Mouse (Mus musculus): ENCODE data around the gene Rtn4ip1. TPM values are rescaled to one million over a fixed set of nuclear protein-coding genes. Genes with fewer than 3 reads are reported as not detected.

Gene Rtn4ip1
- 11.3 and 16.2 TPM in 2 replicates for polyA plus RNA-seq (2014; fragmentation: Nextera tagmentation; extraction: Ambion mirVana)

DNA sequence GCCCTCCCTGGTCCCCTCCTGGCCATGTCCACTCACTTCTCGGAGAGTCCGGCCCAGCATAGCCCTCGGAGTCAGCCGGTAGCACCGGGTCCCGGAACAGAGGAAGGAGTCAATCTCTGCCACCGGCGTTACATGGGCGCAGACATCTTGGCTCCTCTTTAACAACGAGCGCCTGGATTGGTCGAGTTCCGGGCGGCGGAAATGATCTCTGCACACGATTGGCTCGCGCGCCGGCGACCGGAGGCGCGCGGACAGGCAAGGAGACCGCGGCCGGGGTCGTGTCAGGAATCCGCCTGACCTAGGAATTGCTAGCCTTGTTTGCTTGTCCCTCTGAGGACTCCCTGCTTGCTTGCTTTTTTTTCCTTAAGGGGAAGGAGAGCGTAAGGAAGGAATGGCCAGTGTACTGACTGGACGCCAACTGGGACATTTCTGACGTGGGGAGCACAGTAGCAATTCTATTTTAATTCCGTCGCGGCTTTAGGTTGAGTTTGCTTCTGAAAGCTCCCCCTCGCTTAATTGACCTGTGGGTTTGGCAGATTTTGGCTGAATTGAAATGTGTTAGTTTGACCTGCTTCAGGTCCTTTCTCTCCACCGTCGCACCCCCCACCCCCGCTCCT, at the start of gene Rtn4ip1, which contains the start of gene Qrsl1:
TSS of gene Rtn4ip1 (plus strand) at position 230 of the 617 bp plus-strand sequence.
TSS of gene Qrsl1 (minus strand) at position 168 of the 617 bp plus-strand sequence.
- Histone ChIP-seq H3K4me3 (replicated peaks; ENCODE audit: low read depth, low read length) (peak within 1 kb of the TSS; percentile 76), H3K4me1 (ENCODE audit: control insufficient read depth, insufficient read depth, low read length) (peaks cover 13% of the 10 kb centered on the region; the same call in 1 of the 2 replicates), H3K9ac (replicated peaks; ENCODE audit: low read length) (peak within 1 kb of the TSS; percentile 74), H3K4me2 (ENCODE audit: low read length) (peak within 1 kb of the TSS; percentile 66), H3K9me3 (ENCODE audit: control insufficient read depth, low read length) (no peaks in the 10 kb centered on the region), H3K36me3 (ENCODE audit: control insufficient read depth, insufficient read depth, low read length) (no peaks in the 10 kb centered on the region), H3K27ac (replicated peaks; ENCODE audit: low read depth, low read length) (peak within 1 kb of the TSS; percentile 76), H3K27me3 (ENCODE audit: control insufficient read depth, insufficient read depth, low read length) (no peaks in the 10 kb centered on the region)
- WGBS: under 1% methylated on average over 40 of the region's 40 CpGs
- DNase-seq: peak; percentile 97
- peak; percentile 98 for ATAC-seq (ENCODE audit: low FRiP score, low TSS enrichment)

DNA sequence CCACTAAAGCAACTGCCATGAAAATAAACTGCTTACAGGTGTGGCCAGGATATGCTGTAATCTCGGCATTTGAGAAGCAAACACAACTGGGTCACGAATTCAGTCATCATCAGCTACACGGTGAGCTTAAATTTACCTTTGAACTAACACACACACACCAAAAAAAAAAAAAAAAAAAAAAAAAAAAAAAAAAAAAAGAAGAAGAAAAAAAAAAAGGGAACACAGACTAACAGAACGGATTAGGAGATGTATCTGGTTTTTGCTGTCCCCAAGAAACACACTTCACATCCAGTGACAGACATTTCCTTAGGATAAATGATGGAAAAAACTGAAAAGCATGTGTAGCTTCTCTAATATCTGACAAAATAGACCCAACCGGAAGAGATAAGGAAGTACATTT, 49.7 kb upstream of the Rtn4ip1 start:
- 88% methylated on average over 5 of the region's 5 CpGs for WGBS
- Histone ChIP-seq H3K4me3 (replicated peaks; ENCODE audit: low read depth, low read length) (no peak overlapping the region), H3K27ac (replicated peaks; ENCODE audit: low read depth, low read length) (no peak overlapping the region), H3K4me2 (ENCODE audit: low read length) (no peak overlapping the region), H3K4me1 (ENCODE audit: control insufficient read depth, insufficient read depth, low read length) (no peaks in the 10 kb centered on the region), H3K9ac (replicated peaks; ENCODE audit: low read length) (no peak overlapping the region), H3K27me3 (ENCODE audit: control insufficient read depth, insufficient read depth, low read length) (no peaks in the 10 kb centered on the region), H3K9me3 (ENCODE audit: control insufficient read depth, low read length) (no peaks in the 10 kb centered on the region), H3K36me3 (ENCODE audit: control insufficient read depth, insufficient read depth, low read length) (no peaks in the 10 kb centered on the region)
- DNase-seq (no peak), ATAC-seq (ENCODE audit: low FRiP score, low TSS enrichment) (no peak)

DNA sequence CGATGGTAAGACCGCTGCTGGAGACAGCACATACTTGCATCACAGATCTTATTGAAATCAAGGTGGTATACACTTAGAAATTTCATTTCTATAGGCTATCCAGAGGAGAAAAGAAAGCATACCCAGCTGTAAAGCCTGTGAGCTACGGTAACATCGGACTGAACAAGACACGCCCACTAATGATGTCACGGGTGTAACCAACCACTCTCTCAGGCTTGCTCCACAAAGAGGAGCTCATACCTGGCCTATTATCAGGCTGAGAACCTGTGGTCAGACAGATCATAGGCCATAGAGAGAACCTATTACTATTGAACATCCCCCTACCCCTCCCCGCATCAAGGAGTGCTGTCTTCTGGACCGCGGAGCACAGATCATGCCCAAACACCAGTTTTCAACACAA, 45.7 kb upstream of the Rtn4ip1 start:
- DNase-seq (no peak), ATAC-seq (ENCODE audit: low FRiP score, low TSS enrichment) (no peak)
- 93% methylated on average over 9 of the region's 9 CpGs for WGBS
- Histone ChIP-seq H3K9me3 (ENCODE audit: control insufficient read depth, low read length) (no peaks in the 10 kb centered on the region), H3K27ac (replicated peaks; ENCODE audit: low read depth, low read length) (no peak overlapping the region), H3K4me3 (replicated peaks; ENCODE audit: low read depth, low read length) (no peak overlapping the region), H3K4me1 (ENCODE audit: control insufficient read depth, insufficient read depth, low read length) (no peaks in the 10 kb centered on the region), H3K27me3 (ENCODE audit: control insufficient read depth, insufficient read depth, low read length) (no peaks in the 10 kb centered on the region), H3K9ac (replicated peaks; ENCODE audit: low read length) (no peak overlapping the region), H3K4me2 (ENCODE audit: low read length) (no peak overlapping the region), H3K36me3 (ENCODE audit: control insufficient read depth, insufficient read depth, low read length) (no peaks in the 10 kb centered on the region)

DNA sequence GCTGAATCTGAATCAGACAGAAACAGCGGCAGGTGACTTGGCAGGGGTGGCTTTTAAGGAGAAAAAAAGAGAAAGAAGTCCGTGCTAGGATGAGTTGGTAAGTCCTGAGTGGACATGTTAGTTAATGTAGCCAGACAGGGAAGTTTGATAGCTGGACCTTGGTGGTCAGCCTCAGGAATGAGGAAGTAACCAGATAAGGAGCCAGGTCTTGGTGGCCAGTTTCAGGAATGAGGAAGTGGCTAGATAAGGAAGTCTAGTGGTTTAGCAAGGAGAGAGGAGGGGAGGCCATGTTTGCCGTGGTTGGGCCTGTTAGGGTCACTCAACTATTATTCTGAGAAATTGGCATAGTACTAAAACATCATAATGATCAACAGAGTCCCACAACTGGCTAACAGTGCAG, 45.3 kb upstream of the Rtn4ip1 start:
- Histone ChIP-seq H3K27me3 (ENCODE audit: control insufficient read depth, insufficient read depth, low read length) (no peaks in the 10 kb centered on the region), H3K27ac (replicated peaks; ENCODE audit: low read depth, low read length) (no peak overlapping the region), H3K4me1 (ENCODE audit: control insufficient read depth, insufficient read depth, low read length) (no peaks in the 10 kb centered on the region), H3K9ac (replicated peaks; ENCODE audit: low read length) (no peak overlapping the region), H3K4me2 (ENCODE audit: low read length) (no peak overlapping the region), H3K4me3 (replicated peaks; ENCODE audit: low read depth, low read length) (no peak overlapping the region), H3K36me3 (ENCODE audit: control insufficient read depth, insufficient read depth, low read length) (no peaks in the 10 kb centered on the region), H3K9me3 (ENCODE audit: control insufficient read depth, low read length) (no peaks in the 10 kb centered on the region)
- WGBS: 85% methylated on average over 3 of the region's 3 CpGs
- DNase-seq (no peak), ATAC-seq (ENCODE audit: low FRiP score, low TSS enrichment) (no peak)

GRCm38 (mm10) chr10:43870752-43871151, 30.9 kb upstream of the Rtn4ip1 start:
- DNase-seq (peak; percentile 58), ATAC-seq (ENCODE audit: low FRiP score, low TSS enrichment) (no peak)
- H3K4me1 ChIP-seq (ENCODE audit: control insufficient read depth, insufficient read depth, low read length): no peaks in the 10 kb centered on the region
- H3K9ac ChIP-seq (replicated peaks; ENCODE audit: low read length): no peak overlapping the region
- H3K27me3 ChIP-seq (ENCODE audit: control insufficient read depth, insufficient read depth, low read length): no peaks in the 10 kb centered on the region
- H3K36me3 ChIP-seq (ENCODE audit: control insufficient read depth, insufficient read depth, low read length): no peaks in the 10 kb centered on the region
- 69% methylated on average over 10 of the region's 10 CpGs for WGBS
- H3K4me3 ChIP-seq (replicated peaks; ENCODE audit: low read depth, low read length): no peak overlapping the region
- H3K4me2 ChIP-seq (ENCODE audit: low read length): no peak overlapping the region
- no peaks in the 10 kb centered on the region for H3K9me3 ChIP-seq (ENCODE audit: control insufficient read depth, low read length)
- no peak overlapping the region for H3K27ac ChIP-seq (replicated peaks; ENCODE audit: low read depth, low read length)

DNA sequence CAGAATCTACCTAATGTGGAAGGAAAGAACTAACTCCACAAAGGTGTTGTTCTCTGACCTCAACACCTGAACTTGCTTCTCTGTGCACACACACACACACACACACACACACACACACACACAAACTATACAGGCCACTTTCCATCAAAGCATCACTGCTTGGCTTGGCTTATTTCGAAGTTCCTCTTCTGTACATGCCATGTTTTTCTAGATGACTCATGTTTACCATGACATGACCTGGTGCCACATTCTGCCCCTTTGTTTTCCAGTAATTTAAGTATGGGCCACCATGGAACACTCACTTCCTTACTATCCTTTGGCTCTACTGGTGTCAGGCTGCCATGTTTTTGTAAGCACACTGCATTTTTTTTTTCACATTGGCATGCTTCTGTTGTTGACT, 30.1 kb upstream of the Rtn4ip1 start:
- no peak for ATAC-seq (ENCODE audit: low FRiP score, low TSS enrichment)
- Histone ChIP-seq H3K4me3 (replicated peaks; ENCODE audit: low read depth, low read length) (no peak overlapping the region), H3K27me3 (ENCODE audit: control insufficient read depth, insufficient read depth, low read length) (no peaks in the 10 kb centered on the region), H3K36me3 (ENCODE audit: control insufficient read depth, insufficient read depth, low read length) (0 out of 2 replicates have a peak, but pooled peaks cover 2% of the 10 kb centered on the region), H3K4me1 (ENCODE audit: control insufficient read depth, insufficient read depth, low read length) (no peaks in the 10 kb centered on the region), H3K9me3 (ENCODE audit: control insufficient read depth, low read length) (no peaks in the 10 kb centered on the region), H3K9ac (replicated peaks; ENCODE audit: low read length) (no peak overlapping the region), H3K4me2 (ENCODE audit: low read length) (no peak overlapping the region), H3K27ac (replicated peaks; ENCODE audit: low read depth, low read length) (no peak overlapping the region)
- 93% methylated on average over 1 of the region's 1 CpGs for WGBS
- no peak for DNase-seq

- Histone ChIP-seq H3K4me1 (ENCODE audit: control insufficient read depth, insufficient read depth, low read length) (no peaks in the 10 kb centered on the region), H3K9me3 (ENCODE audit: control insufficient read depth, low read length) (no peaks in the 10 kb centered on the region), H3K27ac (replicated peaks; ENCODE audit: low read depth, low read length) (no peak overlapping the region), H3K27me3 (ENCODE audit: control insufficient read depth, insufficient read depth, low read length) (no peaks in the 10 kb centered on the region), H3K9ac (replicated peaks; ENCODE audit: low read length) (no peak overlapping the region), H3K36me3 (ENCODE audit: control insufficient read depth, insufficient read depth, low read length) (peaks cover 17% of the 10 kb centered on the region), H3K4me3 (replicated peaks; ENCODE audit: low read depth, low read length) (no peak overlapping the region), H3K4me2 (ENCODE audit: low read length) (no peak overlapping the region)
- ATAC-seq (ENCODE audit: low FRiP score, low TSS enrichment) (peak; percentile 72), DNase-seq (peak; percentile 62)
- 48% methylated on average over 9 of the region's 9 CpGs for WGBS
Observed at GRCm38 (mm10) chr10:43887676-43888075, 13.9 kb upstream of the Rtn4ip1 start.

DNA sequence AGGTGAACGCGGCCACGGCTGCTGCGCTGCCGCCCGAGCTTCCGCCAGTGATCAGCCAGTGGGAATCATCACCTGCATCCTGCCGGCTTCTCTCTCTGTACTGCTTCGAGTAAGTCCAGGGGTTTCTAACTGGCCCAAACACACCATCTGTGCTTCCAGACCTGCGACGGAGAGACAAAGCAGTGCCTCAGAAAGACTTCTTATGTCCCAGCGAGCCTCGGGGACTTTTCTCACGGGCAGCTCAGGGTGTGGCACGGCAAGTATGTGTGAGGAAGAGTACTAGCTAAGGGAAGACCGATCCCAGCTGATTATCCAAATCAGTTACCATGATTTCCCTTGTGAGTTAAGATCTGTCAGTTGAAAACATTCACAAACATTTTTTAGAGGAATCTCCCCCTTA, 12.6 kb upstream of the Rtn4ip1 start:
- Histone ChIP-seq H3K27ac (replicated peaks; ENCODE audit: low read depth, low read length) (no peak overlapping the region; the same call in 1 of the 2 replicates), H3K4me1 (ENCODE audit: control insufficient read depth, insufficient read depth, low read length) (no peaks in the 10 kb centered on the region), H3K9me3 (ENCODE audit: control insufficient read depth, low read length) (no peaks in the 10 kb centered on the region), H3K4me3 (replicated peaks; ENCODE audit: low read depth, low read length) (no peak overlapping the region), H3K27me3 (ENCODE audit: control insufficient read depth, insufficient read depth, low read length) (no peaks in the 10 kb centered on the region), H3K9ac (replicated peaks; ENCODE audit: low read length) (no peak overlapping the region), H3K36me3 (ENCODE audit: control insufficient read depth, insufficient read depth, low read length) (peaks cover 29% of the 10 kb centered on the region), H3K4me2 (ENCODE audit: low read length) (no peak overlapping the region)
- WGBS: 88% methylated on average over 16 of the region's 16 CpGs
- no peak for DNase-seq
- ATAC-seq (ENCODE audit: low FRiP score, low TSS enrichment): no peak

DNA sequence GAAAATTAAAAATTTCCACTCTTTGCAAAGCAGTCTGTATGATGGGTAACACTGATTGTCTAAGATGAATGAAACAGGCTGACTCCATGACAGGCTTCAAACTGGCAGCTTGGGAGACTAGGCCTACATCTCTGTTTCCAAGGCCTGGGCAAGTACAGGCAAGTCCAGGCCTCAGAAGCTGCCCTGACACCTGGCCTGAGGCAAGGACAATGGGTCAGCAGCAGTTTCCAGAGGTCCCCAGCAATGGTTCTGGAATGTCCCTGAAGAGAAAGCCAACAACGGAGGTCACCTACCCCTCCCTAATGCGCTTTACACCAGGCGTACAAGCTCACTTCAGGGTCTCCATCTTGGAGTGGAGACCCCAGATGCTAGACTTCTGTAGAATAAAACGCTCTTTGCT, 8.6 kb upstream of the Rtn4ip1 start:
- DNase-seq (no peak), ATAC-seq (ENCODE audit: low FRiP score, low TSS enrichment) (no peak)
- H3K4me1 ChIP-seq (ENCODE audit: control insufficient read depth, insufficient read depth, low read length): no peaks in the 10 kb centered on the region
- WGBS: 95% methylated on average over 4 of the region's 4 CpGs
- H3K4me2 ChIP-seq (ENCODE audit: low read length): no peak overlapping the region
- no peak overlapping the region for H3K9ac ChIP-seq (replicated peaks; ENCODE audit: low read length)
- H3K36me3 ChIP-seq (ENCODE audit: control insufficient read depth, insufficient read depth, low read length): peaks cover 36% of the 10 kb centered on the region
- no peak overlapping the region for H3K4me3 ChIP-seq (replicated peaks; ENCODE audit: low read depth, low read length)
- no peak overlapping the region for H3K27ac ChIP-seq (replicated peaks; ENCODE audit: low read depth, low read length)
- H3K27me3 ChIP-seq (ENCODE audit: control insufficient read depth, insufficient read depth, low read length): no peaks in the 10 kb centered on the region
- no peaks in the 10 kb centered on the region for H3K9me3 ChIP-seq (ENCODE audit: control insufficient read depth, low read length)

Measured in midbrain, embryonic 14.5 days (tissue).